Mouse (Mus musculus): ENCODE results near the gene Acadm. TPM values are rescaled to one million over a fixed set of nuclear protein-coding genes. Genes with fewer than 3 reads are reported as not detected.

The Acadm gene
- polyA plus RNA-seq, 1 experiment from 2014 or later = 44.4 TPM

Other genes with a start within 250 kb of the Acadm start
- gene St6galnac3, start 219.5 kb downstream of the Acadm start, polyA plus RNA-seq (2016; fragmentation: Nextera tagmentation; extraction: Ambion mirVana) = 33.4 and 33.6 TPM in 2 replicates
- gene Asb17, start 100.4 kb downstream of the Acadm start, polyA plus RNA-seq (2016; fragmentation: Nextera tagmentation; extraction: Ambion mirVana) = 0.47 and 0.68 TPM in 2 replicates
- gene Msh4, start 38.5 kb downstream of the Acadm start, polyA plus RNA-seq (2016; fragmentation: Nextera tagmentation; extraction: Ambion mirVana) = 0.07 and 0.09 TPM in 2 replicates
- gene Rabggtb, start 31.6 kb downstream of the Acadm start, polyA plus RNA-seq (2016; fragmentation: Nextera tagmentation; extraction: Ambion mirVana) = 43.7 and 48.0 TPM in 2 replicates
- 3.6 and 4.2 TPM in 2 replicates for gene Slc44a5, start 28.8 kb upstream of the Acadm start, polyA plus RNA-seq (2016; fragmentation: Nextera tagmentation; extraction: Ambion mirVana)